Mouse (Mus musculus) B cell, adult 2 months (primary cell): Measurements from ENCODE around the gene Gprc6a.

ENCODE experiments used
- DNase-seq, 2 experiments: peaks; one replicate each; pipeline ENCODE4 v3.0.0; 2022

Gprc6a gene

DNA sequence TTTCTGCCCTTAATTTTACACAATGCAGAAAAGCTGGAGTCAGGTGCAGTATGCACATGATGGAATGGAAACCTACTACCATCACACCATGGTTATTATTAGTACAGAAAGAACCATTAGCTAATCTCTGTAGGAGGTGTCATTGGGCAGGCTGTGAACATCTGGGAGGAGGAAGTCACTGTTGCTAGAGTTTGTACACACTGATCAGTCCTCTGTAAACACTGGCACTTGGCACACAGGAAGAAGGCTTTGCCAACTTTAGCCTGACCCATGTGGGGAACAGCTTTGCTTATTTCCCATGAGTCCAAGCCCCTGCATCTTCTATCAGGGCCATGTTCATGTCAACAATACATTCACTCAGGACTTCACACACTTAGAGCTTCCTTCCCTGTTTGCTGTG lies 46.3 kb downstream of the Gprc6a start:
- no peak for DNase-seq

GRCm38 (mm10) chr10:51584378-51584777 lies 46.9 kb downstream of the Gprc6a start:
- no peak for DNase-seq

DNA sequence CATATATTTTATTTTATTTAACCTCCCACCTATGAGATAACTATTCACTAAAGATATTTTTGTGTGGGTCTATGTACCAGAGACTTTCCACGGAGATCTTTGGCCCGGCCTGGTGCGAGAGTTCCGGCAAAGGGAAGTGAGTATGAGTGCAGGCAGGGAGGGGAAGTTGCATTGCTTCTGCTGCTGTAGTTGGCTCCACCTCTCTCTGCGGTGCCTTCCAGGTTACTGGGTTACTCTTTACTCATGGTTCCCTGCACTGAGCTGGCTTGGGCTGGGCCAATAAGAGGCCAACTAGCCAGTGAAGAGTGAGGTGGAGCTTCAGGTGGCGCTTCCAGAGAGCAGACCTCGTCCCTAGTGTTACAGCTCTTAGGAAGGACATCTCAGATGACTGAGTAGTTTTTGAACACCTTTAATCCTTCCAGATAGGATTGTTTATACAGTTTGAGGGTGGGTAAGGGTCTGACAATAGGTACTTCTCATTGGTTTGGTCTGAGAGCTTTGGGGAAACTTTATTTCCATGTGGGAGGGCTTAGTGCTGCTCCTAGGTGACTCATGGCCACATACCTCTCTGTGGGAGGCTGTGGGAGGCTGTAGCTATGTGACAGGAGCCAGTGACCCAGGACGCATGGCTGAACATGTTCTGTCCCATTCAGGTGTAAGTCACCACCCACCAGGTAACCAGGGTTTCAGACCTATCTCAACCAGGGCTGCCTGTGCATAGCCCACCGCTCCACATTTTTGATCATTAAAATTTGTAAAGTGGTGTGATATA lies 59.9 kb downstream of the Gprc6a start:
- no peak for DNase-seq
